Mouse (Mus musculus) brain, embryonic 14.5 days (tissue): ENCODE measurements at regions not wholly inside any gene's neighbourhood (a gene's known extent, or its start where the extent isn't known, plus 50 kb on each side); places are given as distances from the start of the nearest gene placed in this dataset.

Experiments
- CTCF ChIP-seq: fragments of 200-500 bp; IDR thresholded peaks from 2 replicates; pipeline ENCODE4 v1.5.1; 2012; ENCODE audit warnings: inconsistent platforms, mild to moderate bottlenecking, moderate library complexity, borderline replicate concordance; ENCODE audit not compliant: insufficient read depth, insufficient read length; ENCODE audit errors: extremely low read depth
- POLR2A ChIP-seq: fragments of 200-500 bp; IDR thresholded peaks from 2 replicates; pipeline ENCODE4 v1.6.1; 2012; ENCODE audit warnings: mild to moderate bottlenecking, inconsistent platforms, borderline replicate concordance; ENCODE audit not compliant: poor library complexity, insufficient read depth, insufficient read length, severe bottlenecking; ENCODE audit errors: extremely low read depth

GRCm38 (mm10) chr4:8427812-8428211 is 189.0 kb upstream of the Car8 start:
- no peak for TF ChIP-seq CTCF
- TF ChIP-seq POLR2A: no peak
